8 mouse cellular contexts compared by ENCODE assay signal in the genomic region with DNA sequence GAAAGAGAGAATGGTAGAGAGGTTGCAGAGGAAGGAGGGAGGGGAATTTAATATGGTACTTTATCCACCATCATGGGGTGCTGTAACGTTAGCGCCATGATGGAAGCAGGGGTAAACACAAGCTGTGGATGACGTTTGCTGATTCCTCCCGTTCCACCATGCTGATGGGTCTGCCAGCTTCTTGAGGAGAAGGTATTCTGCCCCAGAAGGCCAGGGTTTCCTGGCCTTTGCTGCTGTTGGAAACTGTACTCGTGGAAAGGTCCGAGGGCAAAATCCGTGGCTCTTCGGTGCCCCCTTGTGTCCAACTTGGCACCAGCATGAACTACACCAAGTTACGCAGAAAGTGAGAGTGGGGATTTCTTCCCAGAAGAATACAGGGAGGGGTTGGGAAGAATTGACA.
A peak's percentile ranks its signal among the peaks of the same experiment; 100 is the strongest.
DNase-seq lines count a peak whose midpoint lies in the region; ATAC-seq lines count a peak whose summit lies in the region.

No protein-coding gene starts in this region.

- H3K9me3 ChIP-seq in limb, embryonic 11.5 days (ENCODE audit: control insufficient read depth, low read length), result no peaks in the 10 kb centered on the region
- H3K9me3 ChIP-seq in midbrain, embryonic 15.5 days, result no peaks in the 10 kb centered on the region
- H3K9me3 ChIP-seq in stomach, embryonic 14.5 days (ENCODE audit: control insufficient read depth, low read depth, low read length), result no peaks in the 10 kb centered on the region

- H3K36me3 ChIP-seq in limb, embryonic 11.5 days (ENCODE audit: control insufficient read depth, insufficient read depth, low read length), result no peaks in the 10 kb centered on the region
- no peaks in the 10 kb centered on the region for H3K36me3 ChIP-seq in midbrain, embryonic 15.5 days (replicated peaks)
- H3K36me3 ChIP-seq in stomach, embryonic 14.5 days (ENCODE audit: control insufficient read depth, insufficient read depth, low read length), result no peaks in the 10 kb centered on the region

- peak; percentile 69 for DNase-seq in gastrocnemius, postnatal 10 days
- no peak for DNase-seq in gastrocnemius, adult 18-20 months (ENCODE audit: low spot score)
- DNase-seq in cerebellum, postnatal 4 days (ENCODE audit: low spot score in 2 of 2), result peak; percentile 73 to 88
- DNase-seq in kidney, adult 11 months, result peak; percentile 17
- peak; percentile 91 for DNase-seq in limb, embryonic 11.5 days (ENCODE audit: low spot score)

- WGBS in limb, embryonic 11.5 days, result 10% methylated on average over 9 of the region's 9 CpGs
- WGBS in midbrain, embryonic 15.5 days, result 8% methylated on average over 9 of the region's 9 CpGs
- WGBS in stomach, embryonic 14.5 days, result 14% methylated on average over 9 of the region's 9 CpGs

- H3K4me1 ChIP-seq in limb, embryonic 11.5 days (ENCODE audit: control insufficient read depth, insufficient read depth, low read length), result no peaks in the 10 kb centered on the region
- peaks cover 5% of the 10 kb centered on the region; the same call in 1 of the 2 replicates for H3K4me1 ChIP-seq in midbrain, embryonic 15.5 days
- H3K4me1 ChIP-seq in stomach, embryonic 14.5 days (ENCODE audit: control insufficient read depth, insufficient read depth, low read length), result no peaks in the 10 kb centered on the region

- H3K27ac ChIP-seq in limb, embryonic 11.5 days (replicated peaks; ENCODE audit: low read depth, low read length), result no peak overlapping the region
- 0 out of 2 replicates have a peak overlapping the region, but pooled peaks have one; percentile 20 for H3K27ac ChIP-seq in midbrain, embryonic 15.5 days
- no peak overlapping the region for H3K27ac ChIP-seq in stomach, embryonic 14.5 days (ENCODE audit: low read length)

- no peak overlapping the region for H3K4me3 ChIP-seq in limb, embryonic 11.5 days (ENCODE audit: low read depth, low read length)
- no peak overlapping the region for H3K4me3 ChIP-seq in midbrain, embryonic 15.5 days
- no peak overlapping the region for H3K4me3 ChIP-seq in stomach, embryonic 14.5 days (ENCODE audit: low read depth, low read length)

- H3K27me3 ChIP-seq in limb, embryonic 11.5 days (ENCODE audit: control insufficient read depth, insufficient read depth, low read length), result no peaks in the 10 kb centered on the region
- H3K27me3 ChIP-seq in midbrain, embryonic 15.5 days (replicated peaks), result no peaks in the 10 kb centered on the region
- H3K27me3 ChIP-seq in stomach, embryonic 14.5 days (ENCODE audit: control insufficient read depth, insufficient read depth, low read length), result no peaks in the 10 kb centered on the region

- no peak overlapping the region for H3K9ac ChIP-seq in limb, embryonic 11.5 days (ENCODE audit: low read length)
- no peak overlapping the region for H3K9ac ChIP-seq in midbrain, embryonic 15.5 days
- H3K9ac ChIP-seq in stomach, embryonic 14.5 days (replicated peaks; ENCODE audit: low read depth, low read length), result no peak overlapping the region

- H3K4me2 ChIP-seq in limb, embryonic 11.5 days (ENCODE audit: low read depth, severe bottlenecking), result no peak overlapping the region
- peak overlapping the region; percentile 28; the same call in 1 of the 2 replicates for H3K4me2 ChIP-seq in midbrain, embryonic 15.5 days
- peak overlapping the region; percentile 5; the same call in 1 of the 2 replicates for H3K4me2 ChIP-seq in stomach, embryonic 14.5 days (replicated peaks; ENCODE audit: low read depth, low read length)

- peak; percentile 94 for ATAC-seq in granulocyte monocyte progenitor cell, adult 5-6 weeks (replicated peaks; ENCODE audit: poor library complexity, severe bottlenecking)
- peak; percentile 76; the same call in 1 of the 2 replicates for ATAC-seq in limb, embryonic 11.5 days (ENCODE audit: insufficient number of reproducible peaks, low FRiP score, low TSS enrichment, low read depth)
- peak; percentile 86 for ATAC-seq in midbrain, embryonic 15.5 days (replicated peaks)
- ATAC-seq in stomach, embryonic 14.5 days (ENCODE audit: insufficient number of reproducible peaks, insufficient read depth, low FRiP score, low read depth), result peak; percentile 74
